Mouse (Mus musculus): ENCODE results near the gene Bcl7a. TPM values are rescaled to one million over a fixed set of nuclear protein-coding genes. Genes with fewer than 3 reads are reported as not detected.

Gene Bcl7a
- polyA plus RNA-seq, 2 experiments from 2014 or later = 7.2 to 9.8 TPM

DNA sequence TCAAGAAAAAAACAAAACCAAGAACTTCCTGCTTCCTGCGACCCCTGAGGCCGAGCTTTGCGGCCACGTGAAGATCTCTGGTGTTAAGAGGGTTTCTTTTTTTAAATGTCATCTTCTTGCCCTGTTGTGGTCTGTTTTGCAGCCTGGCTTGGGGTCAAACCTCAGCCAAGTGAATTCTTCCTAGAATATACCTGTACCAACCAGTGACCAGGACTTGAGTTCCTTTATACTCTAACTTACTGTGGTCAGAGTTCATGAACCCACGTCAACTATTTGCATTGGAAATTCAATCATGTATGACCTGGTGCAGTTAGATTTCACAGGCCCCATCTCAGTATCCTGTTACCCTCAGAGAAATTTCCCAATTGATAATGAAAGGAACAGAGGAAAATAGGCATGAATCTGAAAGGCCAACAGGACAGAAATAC lies 35.9 kb downstream of the Bcl7a start:
- ATAC-seq = no peak

GRCm38 (mm10) chr5:123381968-123382367 lies 38.3 kb downstream of the Bcl7a start:
- ATAC-seq = no peak

- ATAC-seq = no peak
These were observed 39.1 kb downstream of the Bcl7a start for GRCm38 (mm10) chr5:123382686-123383085.

GRCm38 (mm10) chr5:123388452-123388851 lies 44.8 kb downstream of the Bcl7a start:
- ATAC-seq = no peak

- no peak for ATAC-seq
These were observed 47.2 kb downstream of the Bcl7a start for GRCm38 (mm10) chr5:123390536-123391441.

- no peak for ATAC-seq
These were observed 47.8 kb downstream of the Bcl7a start for GRCm38 (mm10) chr5:123391442-123391809.

GRCm38 (mm10) chr5:123393786-123394302 lies 50.2 kb downstream of the Bcl7a start:
- no peak for ATAC-seq

GRCm38 (mm10) chr5:123394303-123394956 lies 50.8 kb downstream of the Bcl7a start, which contains the start of gene Mlxip:
Gene Mlxip (plus strand): TSS chr5:123394798.
- peak; percentile 87 for ATAC-seq

DNA sequence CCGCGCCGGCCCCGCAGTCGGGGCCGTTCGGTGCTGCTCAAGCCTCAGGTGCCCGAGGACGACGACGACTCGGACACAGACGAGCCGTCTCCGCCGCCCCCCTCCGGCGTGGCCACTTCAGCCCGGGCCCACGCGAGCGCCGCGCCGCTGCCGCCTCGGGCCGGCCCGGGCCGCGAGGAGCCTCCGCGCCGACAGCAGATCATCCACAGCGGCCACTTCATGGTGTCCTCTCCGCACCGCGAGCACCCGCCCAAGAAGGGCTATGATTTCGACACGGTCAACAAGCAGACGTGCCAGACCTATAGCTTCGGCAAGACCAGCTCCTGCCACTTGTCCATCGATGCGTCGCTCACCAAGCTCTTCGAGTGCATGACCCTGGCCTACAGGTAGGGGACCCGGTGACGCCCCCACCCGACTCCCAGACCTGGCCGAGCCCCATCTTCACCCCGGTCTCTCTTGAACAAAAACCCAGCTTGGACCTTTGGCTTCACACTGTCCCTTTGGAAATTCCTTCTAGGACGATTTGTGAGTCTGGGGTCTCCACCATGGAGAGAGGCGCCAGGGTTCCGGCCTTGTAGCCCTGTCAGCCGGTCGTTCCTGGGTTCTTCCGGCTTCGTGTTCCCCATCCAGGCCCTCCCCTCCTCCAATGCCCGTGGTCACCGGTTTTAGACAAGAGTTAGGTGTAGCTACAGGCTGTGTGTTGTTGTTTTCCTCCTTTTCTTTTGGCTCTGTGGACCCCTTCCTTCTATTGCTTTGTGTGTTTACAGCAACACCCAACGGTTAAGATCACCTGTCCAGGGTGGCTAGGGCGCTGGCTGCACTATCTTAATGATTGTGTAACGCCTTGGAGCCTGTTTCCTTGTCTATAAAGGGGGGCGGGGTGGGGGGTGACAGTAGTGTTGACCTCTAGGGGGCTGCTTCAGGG lies 51.6 kb downstream of the Bcl7a start:
- peak; percentile 27 for ATAC-seq

DNA sequence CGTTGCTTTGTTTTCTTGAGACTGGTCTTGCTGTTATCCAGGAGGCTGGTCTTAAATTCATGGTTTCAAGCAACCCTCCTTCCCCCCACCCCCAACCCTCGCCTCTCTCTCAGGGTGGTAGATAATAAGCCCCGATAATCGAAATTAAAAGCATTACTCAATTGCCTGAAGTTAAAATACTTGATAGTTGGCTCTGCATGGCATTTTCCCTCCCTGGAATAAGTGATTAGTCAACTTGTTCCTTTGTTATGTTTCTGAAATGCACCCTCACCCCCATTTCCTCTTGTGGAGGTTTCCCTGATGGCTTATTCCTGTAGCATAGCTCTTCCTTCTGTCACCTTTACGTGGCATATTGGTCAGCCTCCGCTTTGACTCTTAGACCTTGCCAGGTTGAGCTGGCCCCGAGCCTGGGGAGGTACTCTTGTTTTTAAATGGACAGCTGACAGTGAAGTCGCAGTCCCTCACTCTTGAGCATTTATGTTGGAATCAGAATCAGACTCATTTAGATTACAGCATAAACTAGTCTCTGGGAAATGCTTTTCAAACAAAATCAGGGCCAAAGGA lies 53.3 kb downstream of the Bcl7a start:
- ATAC-seq = no peak

GRCm38 (mm10) chr5:123397786-123398185 lies 54.2 kb downstream of the Bcl7a start:
- ATAC-seq = peak; percentile 29

DNA sequence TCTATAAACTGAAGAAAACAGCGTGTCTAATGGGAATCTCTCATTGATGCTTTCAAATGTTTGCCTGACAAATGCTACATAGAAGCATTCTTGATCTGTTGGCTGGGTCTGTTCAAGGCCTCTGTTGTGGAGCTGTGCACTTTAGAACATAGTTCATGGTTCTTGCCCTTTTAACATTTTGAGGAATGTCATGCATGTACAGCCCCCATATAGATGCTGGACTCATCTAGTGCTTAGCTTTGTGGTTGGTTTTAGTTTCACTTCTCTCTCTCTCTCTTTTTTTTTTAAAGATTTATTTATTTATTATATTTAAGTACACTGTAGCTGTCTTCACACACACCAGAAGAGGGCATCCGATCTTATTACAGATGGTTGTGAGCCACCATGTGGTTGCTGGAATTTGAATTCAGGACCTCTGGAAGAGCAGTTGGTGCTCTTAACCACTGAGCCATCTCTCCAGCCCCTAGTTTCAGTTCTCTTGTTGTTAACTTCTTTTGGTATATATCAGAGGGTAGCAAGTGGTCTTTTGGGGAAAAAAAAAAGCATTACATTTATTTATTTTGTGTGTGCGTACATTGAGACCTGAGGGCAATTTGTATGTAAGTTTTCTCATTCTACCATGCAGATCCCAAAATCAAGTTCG lies 55.3 kb downstream of the Bcl7a start:
- no peak for ATAC-seq

GRCm38 (mm10) chr5:123404480-123404879 lies 60.8 kb downstream of the Bcl7a start:
- no peak for ATAC-seq

DNA sequence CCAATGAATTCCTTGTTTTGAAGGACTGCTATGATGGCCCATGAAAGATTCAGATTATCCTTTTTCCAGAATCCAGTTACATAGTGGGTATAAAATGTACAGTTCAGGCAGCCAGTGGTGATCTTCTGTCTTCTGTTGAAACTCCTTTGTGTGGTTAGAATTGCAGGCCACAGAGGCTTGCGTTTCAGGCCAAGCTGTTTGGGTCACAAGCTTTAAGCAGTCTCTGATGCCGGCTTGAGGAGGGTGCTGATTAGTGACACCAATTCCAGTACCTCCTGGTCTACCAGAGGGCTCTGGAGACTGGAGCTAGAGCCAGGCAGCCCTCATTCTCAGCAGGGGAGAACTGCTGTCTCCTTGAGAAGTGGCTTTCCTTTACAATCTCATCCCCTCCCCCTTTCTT lies 63.3 kb downstream of the Bcl7a start:
- no peak for ATAC-seq

- no peak for ATAC-seq
These were observed 64.5 kb downstream of the Bcl7a start for GRCm38 (mm10) chr5:123408176-123408575.

GRCm38 (mm10) chr5:123412193-123412592 lies 68.6 kb downstream of the Bcl7a start:
- no peak for ATAC-seq

- no peak for ATAC-seq
These were observed 70.3 kb downstream of the Bcl7a start for GRCm38 (mm10) chr5:123413866-123414363.

DNA sequence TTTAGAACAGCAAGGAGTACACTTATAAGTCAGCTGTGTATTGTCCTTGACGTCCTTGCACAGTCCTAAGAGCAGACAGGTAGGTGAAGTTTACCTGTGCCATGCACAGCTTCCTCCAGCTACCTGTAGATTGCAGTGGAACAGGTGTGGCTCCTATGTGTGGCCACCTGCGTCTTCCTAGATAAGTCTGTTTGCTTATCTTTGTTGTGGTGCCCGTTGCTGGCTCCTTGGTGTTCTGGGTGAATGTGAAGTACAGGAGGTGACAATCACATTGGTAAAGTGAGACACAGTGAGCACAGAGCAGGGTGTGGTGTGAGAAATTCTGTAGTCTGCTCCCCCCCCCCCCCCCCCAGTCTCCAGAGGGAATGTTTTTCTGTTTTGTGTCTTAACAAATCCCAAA lies 72.5 kb downstream of the Bcl7a start:
- ATAC-seq = no peak

DNA sequence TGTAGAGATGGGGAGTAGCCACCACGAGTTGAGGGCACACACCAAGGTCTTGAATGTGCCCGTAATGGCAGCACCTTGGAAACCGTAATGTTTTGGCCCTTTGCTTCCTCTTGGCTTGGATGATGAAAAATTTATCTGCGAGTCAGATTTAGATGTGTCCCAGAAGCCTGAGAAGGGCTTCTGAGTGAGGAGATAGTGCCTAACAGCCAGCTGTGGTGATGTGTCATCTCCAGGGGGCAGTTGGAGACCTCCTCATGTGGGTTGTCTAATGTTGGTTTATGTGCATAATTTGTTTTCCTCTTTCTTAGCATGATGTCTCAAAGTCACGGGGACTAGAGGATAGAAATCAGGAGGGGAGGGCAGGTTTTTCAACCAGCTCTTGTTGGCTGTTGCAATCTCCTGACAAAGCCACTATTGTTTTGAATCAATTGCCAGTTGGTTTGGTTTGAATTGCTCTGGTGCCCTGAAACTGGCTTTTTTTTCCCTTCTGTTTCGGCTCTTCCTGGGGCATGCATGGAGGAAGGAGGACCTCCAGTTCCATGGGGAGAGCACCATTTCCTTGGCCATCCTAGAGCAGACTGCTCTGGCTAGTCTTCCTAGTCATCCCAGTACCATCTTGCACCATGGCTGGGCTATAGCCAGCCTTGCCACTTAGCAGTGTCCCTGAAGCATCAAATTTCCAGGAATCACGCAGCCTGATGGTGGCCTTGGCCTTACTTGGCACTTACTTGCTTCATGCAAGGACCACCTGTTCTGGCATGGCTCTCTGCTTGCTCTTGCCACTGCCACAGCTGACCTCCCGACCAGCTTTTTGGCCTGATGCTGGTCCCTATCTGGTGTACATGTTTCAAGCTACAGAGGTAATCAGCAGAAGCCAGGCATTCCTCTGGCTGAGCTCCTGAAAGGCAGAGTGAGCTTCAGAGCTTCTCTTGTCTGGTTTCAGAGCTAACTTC lies 73.2 kb downstream of the Bcl7a start:
- ATAC-seq = no peak

- no peak for ATAC-seq
These were observed 80.3 kb downstream of the Bcl7a start for GRCm38 (mm10) chr5:123423885-123424284.

Data from CD4-positive, CD25-positive, alpha-beta regulatory T cell, adult 4 months (primary cell).